14 mouse cellular contexts compared by ENCODE assay signal in the genomic region with DNA sequence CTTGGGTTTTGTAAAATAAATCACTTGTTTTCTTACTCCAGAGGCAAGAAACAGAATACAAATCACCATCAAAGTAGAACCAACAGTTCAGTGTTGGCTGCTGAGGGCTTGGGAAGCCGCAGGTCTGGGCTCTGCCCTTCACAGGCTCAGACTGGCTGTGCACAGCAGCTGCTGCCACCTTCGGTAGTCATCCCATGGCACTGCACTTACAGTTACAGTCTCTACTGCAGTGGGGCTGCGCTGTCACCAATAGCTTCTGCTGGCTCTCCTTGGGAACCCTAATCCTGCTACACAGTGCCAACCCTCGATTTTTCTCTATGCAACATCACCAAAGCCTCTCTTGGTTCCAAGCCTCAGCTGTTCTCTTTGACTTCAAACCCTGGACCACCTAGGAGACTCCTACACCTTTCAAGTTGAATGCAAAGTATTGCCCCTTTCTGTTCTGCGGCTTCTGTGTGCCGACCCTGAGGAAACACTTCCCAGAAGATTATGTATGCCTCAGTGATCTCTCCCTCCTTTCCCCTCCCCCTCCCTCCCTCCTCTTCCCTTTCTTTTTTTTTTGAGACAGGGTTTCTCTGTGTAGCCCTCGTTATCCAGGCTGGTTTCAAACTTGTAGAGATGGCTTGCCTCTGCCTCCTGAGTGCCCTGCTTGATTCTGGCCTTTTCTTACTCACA. TPM values are rescaled to one million over a fixed set of nuclear protein-coding genes. Genes with fewer than 3 reads are reported as not detected.
DNase-seq lines count a peak whose midpoint lies in the region; ATAC-seq and TF ChIP-seq lines count a peak whose summit lies in the region.
"Had no signal": no experiment of that assay in that cellular context is flagged by ENCODE, and none has a peak within 500 bp of the region (broad histone marks: within the 10 kb centered on the region; RNA-seq: fewer than 3 reads in every experiment).

No protein-coding gene starts in this region.

- H3K9me3 ChIP-seq in neural tube, embryonic 12.5 days: no peaks in the 10 kb centered on the region
- no peaks in the 10 kb centered on the region for H3K9me3 ChIP-seq in forebrain, embryonic 14.5 days (replicated peaks; ENCODE audit: control insufficient read depth, low read length)
- H3K9me3 ChIP-seq in limb, embryonic 12.5 days: no peaks in the 10 kb centered on the region
- no peaks in the 10 kb centered on the region for H3K9me3 ChIP-seq in intestine, postnatal 0 days (ENCODE audit: control insufficient read depth)

- no peak for DNase-seq in neural tube, embryonic 10.5 days (ENCODE audit: extremely low spot score, low spot score)
- peak; percentile 37 for DNase-seq in forebrain, embryonic 14.5 days (ENCODE audit: low spot score)
- peak; percentile 46 for DNase-seq in retina, postnatal 1 day
- no peak for DNase-seq in layer of hippocampus, postnatal 14 days (ENCODE audit: low spot score in 2 of 2)
- no peak for DNase-seq in lung, postnatal 14 days
- DNase-seq: cerebellum, adult 8-10 months; heart, adult 18-20 months; heart, postnatal 10 days; kidney, adult 2 months; thymus, postnatal 4 days had no signal

- no peak overlapping the region for H3K9ac ChIP-seq in neural tube, embryonic 12.5 days
- H3K9ac ChIP-seq in forebrain, embryonic 14.5 days (ENCODE audit: low read length): no peak overlapping the region
- no peak overlapping the region for H3K9ac ChIP-seq in limb, embryonic 12.5 days (replicated peaks)
- no peak overlapping the region for H3K9ac ChIP-seq in intestine, postnatal 0 days (ENCODE audit: low read depth, low read length)

- H3K4me1 ChIP-seq in neural tube, embryonic 12.5 days: peaks cover 8% of the 10 kb centered on the region
- H3K4me1 ChIP-seq in forebrain, embryonic 14.5 days (ENCODE audit: control insufficient read depth, insufficient read depth, low read length): no peaks in the 10 kb centered on the region
- H3K4me1 ChIP-seq in limb, embryonic 12.5 days (replicated peaks): peaks cover 20% of the 10 kb centered on the region
- no peaks in the 10 kb centered on the region for H3K4me1 ChIP-seq in intestine, postnatal 0 days (replicated peaks; ENCODE audit: control insufficient read depth, insufficient read depth, low read length)

- H3K27me3 ChIP-seq in neural tube, embryonic 12.5 days (replicated peaks): no peaks in the 10 kb centered on the region
- H3K27me3 ChIP-seq in forebrain, embryonic 14.5 days (replicated peaks; ENCODE audit: control insufficient read depth, insufficient read depth, low read length): no peaks in the 10 kb centered on the region
- H3K27me3 ChIP-seq in limb, embryonic 12.5 days: no peaks in the 10 kb centered on the region
- no peaks in the 10 kb centered on the region for H3K27me3 ChIP-seq in intestine, postnatal 0 days (replicated peaks; ENCODE audit: control insufficient read depth, insufficient read depth, low read length)

- H3K4me2 ChIP-seq in neural tube, embryonic 12.5 days (replicated peaks): peak overlapping the region; percentile 20; the same call in 1 of the 2 replicates
- H3K4me2 ChIP-seq in forebrain, embryonic 14.5 days (ENCODE audit: low read length): no peak overlapping the region
- H3K4me2 ChIP-seq in limb, embryonic 12.5 days: no peak overlapping the region
- no peak overlapping the region for H3K4me2 ChIP-seq in intestine, postnatal 0 days (replicated peaks; ENCODE audit: low read depth)

- H3K36me3 ChIP-seq in neural tube, embryonic 12.5 days: peaks cover 39% of the 10 kb centered on the region
- peaks cover 30% of the 10 kb centered on the region for H3K36me3 ChIP-seq in forebrain, embryonic 14.5 days (ENCODE audit: control insufficient read depth, insufficient read depth, low read length)
- peaks cover 41% of the 10 kb centered on the region for H3K36me3 ChIP-seq in limb, embryonic 12.5 days
- H3K36me3 ChIP-seq in intestine, postnatal 0 days (ENCODE audit: control insufficient read depth, insufficient read depth): peaks cover 9% of the 10 kb centered on the region; the same call in 1 of the 2 replicates

- TF ChIP-seq CTCF in intestine, postnatal 0 days (IDR thresholded peaks at IDR 0.05; ENCODE audit: low read depth): no peak

- ATAC-seq in neural tube, embryonic 12.5 days (ENCODE audit: low FRiP score, low read depth): no peak
- ATAC-seq in forebrain, embryonic 14.5 days: no peak
- ATAC-seq in limb, embryonic 12.5 days (ENCODE audit: insufficient number of reproducible peaks, insufficient read depth, low FRiP score, low TSS enrichment, low read depth): no peak
- ATAC-seq in intestine, postnatal 0 days: no peak
- ATAC-seq: lung, postnatal 0 days had no signal

- H3K4me3 ChIP-seq in neural tube, embryonic 12.5 days: no peak overlapping the region
- H3K4me3 ChIP-seq in forebrain, embryonic 14.5 days (ENCODE audit: low read depth, low read length): no peak overlapping the region
- H3K4me3 ChIP-seq in limb, embryonic 12.5 days (replicated peaks): no peak overlapping the region
- H3K4me3 ChIP-seq in intestine, postnatal 0 days (ENCODE audit: low read depth, low read length): no peak overlapping the region

- H3K27ac ChIP-seq in neural tube, embryonic 12.5 days: no peak overlapping the region
- H3K27ac ChIP-seq in forebrain, embryonic 14.5 days (ENCODE audit: low read depth, low read length): no peak overlapping the region
- peak overlapping the region; percentile 41; the same call in 1 of the 2 replicates for H3K27ac ChIP-seq in limb, embryonic 12.5 days
- H3K27ac ChIP-seq in intestine, postnatal 0 days (ENCODE audit: low read depth, low read length): no peak overlapping the region

- 33% methylated on average over 7 of the region's 7 CpGs for WGBS in neural tube, embryonic 12.5 days
- WGBS in forebrain, embryonic 14.5 days: 12% methylated on average over 7 of the region's 7 CpGs
- 49% methylated on average over 7 of the region's 7 CpGs for WGBS in limb, embryonic 12.5 days
- WGBS in intestine, postnatal 0 days: 60% methylated on average over 7 of the region's 7 CpGs

RNA-seq across cellular contexts. Expression of a gene that starts 17.6 kb away (rescaled TPM):
- 21.8 and 25.6 TPM in 2 replicates for polyA plus RNA-seq in neural tube, embryonic 12.5 days (2016; fragmentation: Nextera tagmentation; extraction: Ambion mirVana)
- polyA plus RNA-seq in forebrain, embryonic 14.5 days (2014; fragmentation: Nextera tagmentation; extraction: Ambion mirVana): 29.0 and 37.9 TPM in 2 replicates
- 20.0 and 23.0 TPM in 2 replicates for polyA plus RNA-seq in limb, embryonic 12.5 days (2016; fragmentation: Nextera tagmentation; extraction: Ambion mirVana)
- 2.9 and 3.4 TPM in 2 replicates for polyA plus RNA-seq in intestine, postnatal 0 days (2015; fragmentation: Nextera tagmentation; extraction: Ambion mirVana)
- 10 to 100 TPM; 19.6 to 23.4 TPM for total RNA-seq in layer of hippocampus, postnatal 14 days (2021)

RNA-seq across cellular contexts. Expression of a gene that starts 57.5 kb away (rescaled TPM):
- polyA plus RNA-seq in neural tube, embryonic 12.5 days (2016; fragmentation: Nextera tagmentation; extraction: Ambion mirVana): 18.4 and 20.9 TPM in 2 replicates
- polyA plus RNA-seq in forebrain, embryonic 14.5 days (2014; fragmentation: Nextera tagmentation; extraction: Ambion mirVana): 10.2 and 13.9 TPM in 2 replicates
- 30.9 and 32.6 TPM in 2 replicates for polyA plus RNA-seq in limb, embryonic 12.5 days (2016; fragmentation: Nextera tagmentation; extraction: Ambion mirVana)
- 10.5 and 12.2 TPM in 2 replicates for polyA plus RNA-seq in intestine, postnatal 0 days (2015; fragmentation: Nextera tagmentation; extraction: Ambion mirVana)
- total RNA-seq in layer of hippocampus, postnatal 14 days (2021): 1 to 10 TPM; 2.3 to 2.5 TPM

RNA-seq across cellular contexts. Expression of a gene that starts 57.7 kb away (rescaled TPM):
- polyA plus RNA-seq in neural tube, embryonic 12.5 days (2016; fragmentation: Nextera tagmentation; extraction: Ambion mirVana): 17.0 and 20.4 TPM in 2 replicates
- 9.1 and 11.0 TPM in 2 replicates for polyA plus RNA-seq in forebrain, embryonic 14.5 days (2014; fragmentation: Nextera tagmentation; extraction: Ambion mirVana)
- polyA plus RNA-seq in limb, embryonic 12.5 days (2016; fragmentation: Nextera tagmentation; extraction: Ambion mirVana): 30.9 and 33.9 TPM in 2 replicates
- 50.0 and 52.2 TPM in 2 replicates for polyA plus RNA-seq in intestine, postnatal 0 days (2015; fragmentation: Nextera tagmentation; extraction: Ambion mirVana)
- 10 to 100 TPM in 1 of 2 experiments, 1 to 10 TPM in 1; 8.9 to 10.4 TPM for total RNA-seq in layer of hippocampus, postnatal 14 days (2021)

Comparison
In these comparisons a context has a peak if more than half of its experiments do, and no peak if none do; other contexts are left out.
1. DNase-seq: peak in forebrain, embryonic 14.5 days (single experiment) and retina, postnatal 1 day (single experiment); none in neural tube, embryonic 10.5 days (single experiment), layer of hippocampus, postnatal 14 days (0 of 2) and lung, postnatal 14 days (single experiment).